Mouse (Mus musculus) gastrocnemius, postnatal 25 days (tissue): ENCODE measurements around the gene Gm12394. TPM values are rescaled to one million over a fixed set of nuclear protein-coding genes. Genes with fewer than 3 reads are reported as not detected.
"Not testable (repeated sequence)": the region's sequence is repeated elsewhere in the genome, so short reads cannot be mapped to it uniquely, and the experiment has no call there.

Experiments
- DNase-seq: peaks from one replicate; pipeline ENCODE4 v3.0.0; 2022
- total RNA-seq, 2 experiments: library from RNA; stranded (reverse); gene quantifications; 1 replicate in 1 of 2; 2 replicates in 1 of 2; pipeline ENCODE4 v1.2.3; 2021

Gene Gm12394
- total RNA-seq, 2 experiments from 2014 or later = not detected

DNA sequence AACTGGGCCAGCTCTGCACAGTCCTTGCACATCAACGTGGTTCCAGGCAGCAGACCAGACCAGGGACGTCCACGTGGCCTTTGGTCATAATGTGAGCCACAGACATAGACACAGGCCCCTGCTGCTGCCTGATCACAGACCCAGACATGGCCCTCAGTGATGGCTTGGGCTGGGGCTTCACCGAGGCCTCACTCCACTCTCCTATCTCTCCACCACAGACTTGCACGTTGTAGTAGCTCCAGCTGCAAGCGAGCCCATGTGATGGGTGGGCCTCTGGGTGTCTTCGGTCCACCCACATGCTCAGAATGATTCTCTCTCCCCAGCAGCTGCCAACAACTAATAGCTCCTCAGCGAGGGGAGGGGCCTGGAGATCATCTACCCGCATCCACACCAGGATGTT, 3.9 kb upstream of the Gm12394 start:
- DNase-seq = not testable (repeated sequence)

DNA sequence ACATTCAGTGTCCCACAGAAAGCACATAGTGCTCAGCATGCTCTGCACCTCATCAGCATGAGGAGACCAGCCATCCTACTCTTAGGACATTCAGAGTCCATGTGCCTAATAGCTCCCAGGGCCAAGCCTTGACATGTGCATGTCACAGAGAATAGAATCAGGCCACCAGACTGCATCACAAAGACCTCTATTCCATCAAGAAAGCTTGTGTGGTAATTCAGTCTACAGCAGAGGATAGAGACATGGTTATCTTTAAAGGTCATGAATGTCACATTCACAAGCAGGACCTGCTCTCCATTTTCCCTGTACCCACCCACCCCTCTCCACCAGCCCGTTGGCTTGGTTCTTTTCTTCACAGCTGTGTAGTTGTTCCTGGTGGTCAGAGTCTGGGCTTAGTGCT, 2.8 kb downstream of the Gm12394 start, which contains the start of gene Fam205a1:
Fam205a1 (minus strand) TSS at position 101 of the 400 bp plus-strand sequence.
- not testable (repeated sequence) for DNase-seq

DNA sequence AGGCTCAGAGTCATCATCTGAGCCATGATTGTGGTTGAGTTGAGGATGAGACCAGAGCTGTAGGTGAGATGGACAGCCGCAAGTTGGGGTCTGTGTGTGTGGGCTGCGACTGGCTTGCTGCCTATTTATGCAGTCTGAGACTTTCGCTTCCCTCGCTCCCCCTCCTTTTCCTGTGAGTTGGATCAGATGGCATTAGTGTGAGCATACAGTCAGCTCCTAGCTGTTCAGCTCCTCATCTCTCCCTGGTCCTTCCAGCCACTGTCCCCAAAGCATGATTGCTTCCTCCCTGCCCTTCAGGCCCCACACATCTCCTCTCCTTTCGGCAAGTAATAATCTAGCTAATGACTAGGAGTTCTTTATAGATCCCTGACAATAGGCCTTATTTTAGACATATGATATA, 82.7 kb downstream of the Gm12394 start, which contains the start of gene Ccl21a:
Ccl21a (minus strand) TSS at position 101 of the 400 bp plus-strand sequence.
- not testable (repeated sequence) for DNase-seq

DNA sequence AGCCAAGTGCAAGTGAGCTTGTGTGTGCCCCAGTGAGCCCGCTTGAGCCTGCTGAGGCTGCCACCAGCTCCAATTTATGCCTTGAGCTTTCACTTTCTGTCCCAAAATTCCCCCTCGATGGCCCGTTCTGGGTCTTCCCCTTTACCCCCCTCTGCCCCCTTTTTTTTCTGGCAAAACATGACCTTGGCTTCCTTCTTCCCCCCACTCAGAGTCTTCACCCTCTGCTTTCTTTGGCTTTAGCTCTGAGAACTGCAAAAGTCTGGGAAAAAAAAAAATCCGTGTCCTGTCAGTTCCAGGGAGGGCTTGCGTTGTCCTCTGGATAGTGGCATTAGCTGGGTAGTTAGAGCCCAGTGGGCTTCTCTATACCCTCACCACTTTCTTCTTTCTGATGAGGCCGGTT, 100.1 kb downstream of the Gm12394 start, which contains the start of gene Ccl19:
Ccl19 (minus strand) TSS at position 101 of the 400 bp plus-strand sequence.
- not testable (repeated sequence) for DNase-seq

DNA sequence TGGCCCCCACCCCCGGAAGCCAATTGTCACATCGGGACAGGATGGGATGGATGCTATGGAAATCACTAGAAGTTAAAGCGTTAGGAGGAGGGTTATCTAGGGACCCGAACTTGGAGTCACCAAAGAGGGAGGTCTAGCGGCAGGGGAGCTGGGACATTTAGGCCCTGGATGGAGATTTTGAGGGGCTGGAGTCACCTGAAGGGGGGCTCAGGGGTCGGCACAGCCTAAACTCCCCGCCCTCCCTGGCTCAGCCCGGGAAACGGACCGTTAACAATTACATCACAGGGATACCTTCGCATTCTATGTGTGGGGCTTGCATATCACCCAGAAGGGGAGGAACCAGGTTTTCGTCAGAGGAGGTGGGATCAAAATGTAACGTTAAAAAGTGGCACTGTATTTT, 121.3 kb downstream of the Gm12394 start, which contains the start of gene 4930578G10Rik:
4930578G10Rik (plus strand) TSS at position 301 of the 400 bp plus-strand sequence.
- DNase-seq = not testable (repeated sequence)

Other genes starting within 250 kb of the Gm12394 start
- not detected for gene Gm10591, start 244.6 kb downstream of the Gm12394 start, total RNA-seq
- gene Gm2564, start 227.1 kb downstream of the Gm12394 start, total RNA-seq = 1 to 10 TPM; 1.3 to 2.8 TPM
- gene Ccl27b, start 201.5 kb downstream of the Gm12394 start, total RNA-seq = not detected
- not detected for gene Il11ra2, start 194.9 kb downstream of the Gm12394 start, total RNA-seq
- under 1 TPM in 1 of 2 experiments, not detected in 1; 0.72 TPM for gene 4930578G10Rik, start 121.2 kb downstream of the Gm12394 start, total RNA-seq
- gene Ccl19, start 100.2 kb downstream of the Gm12394 start, total RNA-seq = not detected
- gene Ccl21a, start 82.8 kb downstream of the Gm12394 start, total RNA-seq = 10 to 100 TPM in 1 of 2 experiments, 1 to 10 TPM in 1; 8.8 to 19.3 TPM
- not detected for gene Fam205a1, start 2.9 kb downstream of the Gm12394 start, total RNA-seq
- gene Fam205c, start 17.5 kb upstream of the Gm12394 start, total RNA-seq = 1 to 10 TPM in 1 of 2 experiments, under 1 TPM in 1; 0.90 to 1.2 TPM
- gene Phf24, start 59.9 kb upstream of the Gm12394 start, total RNA-seq = 1 to 10 TPM in 1 of 2 experiments, under 1 TPM in 1; 0.64 to 1.5 TPM
- 100 to 1,000 TPM; 143 to 183 TPM for gene Dnajb5, start 93.0 kb upstream of the Gm12394 start, total RNA-seq
- gene 1700022I11Rik, start 112.8 kb upstream of the Gm12394 start, total RNA-seq = not detected
- gene Vcp, start 143.7 kb upstream of the Gm12394 start, total RNA-seq = 100 to 1,000 TPM; 219 to 236 TPM
- 1 to 10 TPM; 1.0 to 2.4 TPM for gene Fancg, start 153.7 kb upstream of the Gm12394 start, total RNA-seq
- 1 to 10 TPM; 6.7 to 7.5 TPM for gene Pigo, start 169.0 kb upstream of the Gm12394 start, total RNA-seq
- gene Stoml2, start 174.9 kb upstream of the Gm12394 start, total RNA-seq = 10 to 100 TPM; 88.2 to 98.5 TPM
- gene Fam214b, start 189.4 kb upstream of the Gm12394 start, total RNA-seq = 10 to 100 TPM; 18.7 to 33.5 TPM
- gene Unc13b, start 202.2 kb upstream of the Gm12394 start, total RNA-seq = 1 to 10 TPM; 2.9 to 3.0 TPM